Mouse (Mus musculus): ENCODE data around the gene Nudt16l1.
A peak's percentile ranks its signal among the peaks of the same experiment; 100 is the strongest.

Gene Nudt16l1

GRCm38 (mm10) chr16:4938461-4938860 is at the start of gene Nudt16l1:
TSS of gene Nudt16l1 (plus strand) at chr16:4938761.
- DNase-seq (ENCODE audit: low read depth in 1 of 2, low spot score in 2 of 2) = no peak

- no peak for DNase-seq (ENCODE audit: low read depth in 1 of 2, low spot score in 2 of 2)
Measured at GRCm38 (mm10) chr16:4890201-4890709, 48.3 kb upstream of the Nudt16l1 start.

- DNase-seq (ENCODE audit: low read depth in 1 of 2, low spot score in 2 of 2) = no peak
Measured at GRCm38 (mm10) chr16:4892171-4892570, 46.4 kb upstream of the Nudt16l1 start.

GRCm38 (mm10) chr16:4894201-4894908 is 44.2 kb upstream of the Nudt16l1 start:
- DNase-seq (ENCODE audit: low read depth in 1 of 2, low spot score in 2 of 2) = no peak

GRCm38 (mm10) chr16:4896249-4897027 is 42.1 kb upstream of the Nudt16l1 start:
- DNase-seq (ENCODE audit: low read depth in 1 of 2, low spot score in 2 of 2) = no peak

GRCm38 (mm10) chr16:4897146-4897730 is 41.3 kb upstream of the Nudt16l1 start:
- no peak for DNase-seq (ENCODE audit: low read depth in 1 of 2, low spot score in 2 of 2)

GRCm38 (mm10) chr16:4898881-4899280 is 39.7 kb upstream of the Nudt16l1 start:
- no peak for DNase-seq (ENCODE audit: low read depth in 1 of 2, low spot score in 2 of 2)

- no peak for DNase-seq (ENCODE audit: low read depth in 1 of 2, low spot score in 2 of 2)
Measured at GRCm38 (mm10) chr16:4899711-4900110, 38.9 kb upstream of the Nudt16l1 start.

GRCm38 (mm10) chr16:4901167-4901566 is 37.4 kb upstream of the Nudt16l1 start:
- DNase-seq (ENCODE audit: low read depth in 1 of 2, low spot score in 2 of 2) = no peak

- no peak for DNase-seq (ENCODE audit: low read depth in 1 of 2, low spot score in 2 of 2)
Measured at GRCm38 (mm10) chr16:4902390-4902789, 36.2 kb upstream of the Nudt16l1 start.

- no peak for DNase-seq (ENCODE audit: low read depth in 1 of 2, low spot score in 2 of 2)
Measured at GRCm38 (mm10) chr16:4903491-4904102, 35.0 kb upstream of the Nudt16l1 start.

GRCm38 (mm10) chr16:4904878-4905277 is 33.7 kb upstream of the Nudt16l1 start:
- no peak for DNase-seq (ENCODE audit: low read depth in 1 of 2, low spot score in 2 of 2)

- no peak for DNase-seq (ENCODE audit: low read depth in 1 of 2, low spot score in 2 of 2)
Measured at GRCm38 (mm10) chr16:4905591-4905990, 33.0 kb upstream of the Nudt16l1 start.

- DNase-seq (ENCODE audit: low read depth in 1 of 2, low spot score in 2 of 2) = no peak
Measured at GRCm38 (mm10) chr16:4906559-4906958, 32.0 kb upstream of the Nudt16l1 start.

GRCm38 (mm10) chr16:4907386-4907785 is 31.2 kb upstream of the Nudt16l1 start:
- DNase-seq (ENCODE audit: low read depth in 1 of 2, low spot score in 2 of 2) = no peak

GRCm38 (mm10) chr16:4907972-4908371 is 30.6 kb upstream of the Nudt16l1 start:
- no peak for DNase-seq (ENCODE audit: low read depth in 1 of 2, low spot score in 2 of 2)

GRCm38 (mm10) chr16:4909745-4910144 is 28.8 kb upstream of the Nudt16l1 start:
- no peak for DNase-seq (ENCODE audit: low read depth in 1 of 2, low spot score in 2 of 2)

- DNase-seq (ENCODE audit: low read depth in 1 of 2, low spot score in 2 of 2) = no peak
Measured at GRCm38 (mm10) chr16:4910758-4911157, 27.8 kb upstream of the Nudt16l1 start.

GRCm38 (mm10) chr16:4912074-4912648 is 26.4 kb upstream of the Nudt16l1 start:
- no peak for DNase-seq (ENCODE audit: low read depth in 1 of 2, low spot score in 2 of 2)

GRCm38 (mm10) chr16:4912907-4913782 is 25.4 kb upstream of the Nudt16l1 start:
- DNase-seq (ENCODE audit: low read depth in 1 of 2, low spot score in 2 of 2) = peak; percentile 41 to 49
